Mouse (Mus musculus) cerebellum, adult 2 months (tissue): Measurements from ENCODE around the gene Vat1. TPM values are rescaled to one million over a fixed set of nuclear protein-coding genes. Genes with fewer than 3 reads are reported as not detected.
"Not testable (repeated sequence)": the region's sequence is repeated elsewhere in the genome, so short reads cannot be mapped to it uniquely, and the experiment has no call there.

ENCODE experiments used
- DNase-seq, 2 experiments: peaks; one replicate each; pipeline ENCODE4 v3.0.0; 2021
- H3K27ac ChIP-seq: fragments of 200-500 bp; 2 replicates; pipeline ENCODE4 v1.5.1; 2012; ENCODE audit warnings: low read length, control low read depth, inconsistent platforms; ENCODE audit not compliant: insufficient read depth
- H3K27me3 ChIP-seq: fragments of 200-500 bp; 2 replicates; pipeline ENCODE4 v1.6.1; 2012; ENCODE audit warnings: inconsistent platforms, mild to moderate bottlenecking, low read length, moderate library complexity; ENCODE audit not compliant: control insufficient read depth, insufficient read depth
- H3K4me1 ChIP-seq: fragments of 200-500 bp; 2 replicates; pipeline ENCODE4 v1.6.1; 2011; ENCODE audit warnings: low read length; ENCODE audit not compliant: control insufficient read depth, insufficient read depth
- H3K4me3 ChIP-seq: fragments of 200-500 bp; replicated peaks from 2 replicates; pipeline ENCODE3; 2011; ENCODE audit warnings: mild to moderate bottlenecking, low read depth, low read length, control low read depth; ENCODE audit not compliant: insufficient read depth
- CTCF ChIP-seq: fragments of 200-500 bp; IDR thresholded peaks from 2 replicates; pipeline ENCODE4 v1.5.1; 2011; ENCODE audit warnings: low read depth, mild to moderate bottlenecking, control low read depth, low read length, moderate library complexity, borderline replicate concordance; ENCODE audit not compliant: insufficient read depth
- POLR2A ChIP-seq: fragments of 200-500 bp; IDR thresholded peaks from 2 replicates; pipeline ENCODE4 v1.6.1; 2011; ENCODE audit warnings: low read length, control low read depth, borderline replicate concordance; ENCODE audit not compliant: insufficient read depth
- WGBS: fragments of 180-500 bp; shearing (Covaris S2); methylation state at CpG from one replicate; pipeline ENCODE4 v1.1.7; 2018; 5-methylcytosine and 5-hydroxymethylcytosine counted together
- polyA plus RNA-seq: library from polyadenylated mRNA; depleted of rRNA; stranded (reverse); fragments of >200 nt; gene quantifications from 2 replicates; pipeline ENCODE4 v1.2.3, GENCODE M21; 2012

Gene Vat1
- polyA plus RNA-seq, 1 experiment, result 49.2 TPM

- 76% methylated on average over 1 of the region's 1 CpGs for WGBS
- no peaks in the 10 kb centered on the region for H3K4me1 ChIP-seq
- no peak for DNase-seq
- H3K4me3 ChIP-seq, result no peak overlapping the region
- no peaks in the 10 kb centered on the region for H3K27me3 ChIP-seq
- no peak overlapping the region for H3K27ac ChIP-seq
- TF ChIP-seq CTCF (no peak), POLR2A (no peak)
These were observed 19.7 kb downstream of the Vat1 start for GRCm38 (mm10) chr11:101446319-101446718.

GRCm38 (mm10) chr11:101442760-101443159 is 23.3 kb downstream of the Vat1 start:
- TF ChIP-seq CTCF (no peak), POLR2A (no peak)
- 1% methylated on average over 14 of the region's 14 CpGs for WGBS
- Histone ChIP-seq H3K4me3 (peak overlapping the region; percentile 61), H3K4me1 (no peaks in the 10 kb centered on the region), H3K27ac (no peak overlapping the region), H3K27me3 (no peaks in the 10 kb centered on the region)
- DNase-seq, result no peak

- peak; percentile 82 for TF ChIP-seq POLR2A
- TF ChIP-seq CTCF, result peak; percentile 84
- Histone ChIP-seq H3K4me3 (peak within 1 kb of the TSS; percentile 61), H3K4me1 (no peaks in the 10 kb centered on the region), H3K27ac (no peak within 1 kb of the TSS), H3K27me3 (no peaks in the 10 kb centered on the region)
- under 1% methylated on average over 42 of the region's 42 CpGs for WGBS
- DNase-seq, result peak; percentile 98 to 99
These were observed 23.8 kb downstream of the Vat1 start, which contains the start of gene Rpl27 for GRCm38 (mm10) chr11:101442127-101442693. Gene Rpl27, plus strand, starts transcription at chr11:101442298.

GRCm38 (mm10) chr11:101441450-101442126 is 24.4 kb downstream of the Vat1 start:
- 35% methylated on average over 15 of the region's 15 CpGs for WGBS
- not testable (repeated sequence) for DNase-seq, H3K4me1 ChIP-seq, H3K27me3 ChIP-seq, H3K27ac ChIP-seq
- peak overlapping the region; percentile 18 for H3K4me3 ChIP-seq

- 46% methylated on average over 3 of the region's 3 CpGs for whole genome bisulfite sequencing
- not testable (repeated sequence) for H3K27me3 ChIP-seq, H3K4me3 ChIP-seq, H3K27ac ChIP-seq, DNase-seq
- H3K4me1 ChIP-seq, result peaks cover 10% of the 10 kb centered on the region
These were observed 28.0 kb downstream of the Vat1 start for GRCm38 (mm10) chr11:101438006-101438405.

- 37% methylated on average over 4 of the region's 4 CpGs for WGBS
- H3K27ac ChIP-seq, result no peak overlapping the region
- no peaks in the 10 kb centered on the region for H3K27me3 ChIP-seq
- DNase-seq, result no peak
- no peak for TF ChIP-seq POLR2A
- no peak for TF ChIP-seq CTCF
- no peak overlapping the region for H3K4me3 ChIP-seq
- H3K4me1 ChIP-seq, result peaks cover 13% of the 10 kb centered on the region
These were observed 29.1 kb downstream of the Vat1 start for GRCm38 (mm10) chr11:101436916-101437315.

GRCm38 (mm10) chr11:101435831-101436230 is 30.2 kb downstream of the Vat1 start:
- H3K4me3 ChIP-seq, result no peak overlapping the region
- WGBS, result 88% methylated on average over 4 of the region's 4 CpGs
- DNase-seq, result no peak

GRCm38 (mm10) chr11:101433396-101433795 is 32.6 kb downstream of the Vat1 start:
- WGBS, result 13% methylated on average over 13 of the region's 13 CpGs
- Histone ChIP-seq H3K27ac (no peak overlapping the region), H3K27me3 (no peaks in the 10 kb centered on the region), H3K4me3 (no peak overlapping the region), H3K4me1 (peaks cover 13% of the 10 kb centered on the region)
- peak; percentile 63 to 70 for DNase-seq
- TF ChIP-seq CTCF (no peak), POLR2A (no peak)

More at GRCm38 (mm10) chr11:101435831-101436230, 30.2 kb downstream of the Vat1 start:
- H3K4me1 ChIP-seq, result peaks cover 13% of the 10 kb centered on the region
- H3K27me3 ChIP-seq, result no peaks in the 10 kb centered on the region
- TF ChIP-seq POLR2A, result no peak
- no peak for TF ChIP-seq CTCF
- H3K27ac ChIP-seq, result no peak overlapping the region
